In genomic region chr6:113801233-113801632, GRCm38 (mm10) we compare ENCODE assay signal across 12 mouse cellular contexts.
A peak's percentile ranks its signal among the peaks of the same experiment; 100 is the strongest.
DNase-seq lines count a peak whose midpoint lies in the region; TF ChIP-seq lines count a peak whose summit lies in the region.
"Had no signal": no experiment of that assay in that cellular context is flagged by ENCODE, and none has a peak within 500 bp of the region (broad histone marks: within the 10 kb centered on the region; RNA-seq: fewer than 3 reads in every experiment).

No protein-coding gene starts in this region.

- peaks cover 55% of the 10 kb centered on the region for H3K4me1 ChIP-seq in olfactory bulb, adult 2 months (ENCODE audit: control insufficient read depth, insufficient read depth, low read length)

- H3K27ac ChIP-seq in olfactory bulb, adult 2 months (ENCODE audit: insufficient read depth, low read depth, low read length) = peak overlapping the region; percentile 89
- H3K27ac ChIP-seq: heart, embryonic 15.5 days; hindbrain, embryonic 15.5 days had no signal

- TF ChIP-seq CTCF in olfactory bulb, adult 2 months (IDR thresholded peaks at IDR 0.05; ENCODE audit: insufficient read depth, low read depth, low read length) = no peak

- peak; percentile 93 for DNase-seq in brain, adult 2 months (ENCODE audit: low read depth, low spot score)
- peak; percentile 84 to 86 for DNase-seq in frontal cortex, adult 2 months (ENCODE audit: extremely low spot score in 1 of 2, low spot score in 1 of 2)
- peak; percentile 85 for DNase-seq in layer of hippocampus, adult 9-11 months
- no peak for DNase-seq in urinary bladder, adult 2 months (ENCODE audit: low spot score)
- DNase-seq in kidney, adult 8-10 months = no peak
- no peak for DNase-seq in kidney, adult 18-20 months
- DNase-seq: cerebellum, adult 11 months; gastrocnemius, postnatal 36 days; kidney, adult 11 months had no signal

- H3K4me3 ChIP-seq in olfactory bulb, adult 2 months (ENCODE audit: insufficient read depth, low read depth, low read length) = no peak overlapping the region
- H3K4me3 ChIP-seq: heart, embryonic 15.5 days; hindbrain, embryonic 15.5 days had no signal

- no peak for TF ChIP-seq POLR2A in olfactory bulb, adult 2 months (IDR thresholded peaks at IDR 0.05; ENCODE audit: insufficient read depth, low read depth, low read length)

Comparison
In these comparisons a context has a peak if more than half of its experiments do, and no peak if none do; other contexts are left out.
1. DNase-seq: peak in brain, adult 2 months (single experiment), frontal cortex, adult 2 months (2 of 2) and layer of hippocampus, adult 9-11 months (single experiment); none in urinary bladder, adult 2 months (single experiment), kidney, adult 8-10 months (0 of 2) and kidney, adult 18-20 months (single experiment).